Mouse (Mus musculus): ENCODE measurements around the gene Gm39566.

GRCm38 (mm10) chr11:69810280-69810679 is 4.8 kb downstream of the Gm39566 start:
- TF ChIP-seq POLR2A (IDR thresholded peaks at IDR 0.05; ENCODE audit: low read depth, low read length) (no peak), CTCF (conservative IDR thresholded peaks at IDR 0.05; ENCODE audit: insufficient read depth, insufficient read length, low read depth, low read length) (0 out of 2 replicates have a peak, but pooled peaks have one; percentile 10)
